Mouse (Mus musculus): Measurements from ENCODE around the gene Slc9b1.

GRCm38 (mm10) chr3:135404599-135404998 lies 56.8 kb downstream of the Slc9b1 start:
- TF ChIP-seq CTCF (IDR thresholded peaks at IDR 0.05; ENCODE audit: low read depth), result no peak
- TF ChIP-seq EP300 (IDR thresholded peaks at IDR 0.05; ENCODE audit: low read depth), result no peak
